Mouse (Mus musculus) v-Abl transformed pro-B cells (cell line): Measurements from ENCODE around the gene Tpgs1.
"Not testable (repeated sequence)": the region's sequence is repeated elsewhere in the genome, so short reads cannot be mapped to it uniquely, and the experiment has no call there.

Source experiments
- in situ Hi-C, 2 experiments: fragments of 400-800 bp; cut with MboI; formaldehyde crosslinking; loops; one replicate each; pipeline ENCODE4 v1.15.1; 2025; ENCODE audit not compliant: unreplicated experiment in 2 of 2

Gene Tpgs1

GRCm38 (mm10) chr10:79686219-79686618 is 17.1 kb downstream of the Tpgs1 start:
- in situ Hi-C loops = loop anchor here in 1 of 2 experiments (25.0 kb wide), 1 partner anchor 1674 kb away; the partner anchor contains the start of gene Pfkl

- in situ Hi-C loops = loop anchor here in 1 of 2 experiments (25.0 kb wide), 1 partner anchor 1674 kb away; the partner anchor contains the start of gene Pfkl
Measured at GRCm38 (mm10) chr10:79686691-79687090, 17.5 kb downstream of the Tpgs1 start.

GRCm38 (mm10) chr10:79687513-79687912 is 18.3 kb downstream of the Tpgs1 start:
- in situ Hi-C loops = loop anchor here in 1 of 2 experiments (25.0 kb wide), 1 partner anchor 1675 kb away; the partner anchor contains the start of gene Pfkl

- in situ Hi-C loops = loop anchor here in 1 of 2 experiments (25.0 kb wide), 1 partner anchor 1676 kb away; the partner anchor contains the start of gene Pfkl
Measured at GRCm38 (mm10) chr10:79688720-79689119, 19.6 kb downstream of the Tpgs1 start, which contains the start of gene Gzmm. Gzmm (plus strand) TSS chr10:79689020.

- in situ Hi-C loops = loop anchor here in 1 of 2 experiments (25.0 kb wide), 1 partner anchor 1677 kb away; the partner anchor contains the start of gene Pfkl
Measured at GRCm38 (mm10) chr10:79689178-79689577, 20.0 kb downstream of the Tpgs1 start.

- in situ Hi-C loops = loop anchor here (5.0 to 25.0 kb wide), 3 partner anchors 93 to 1680 kb away; partner anchors contain the start of gene Pfkl (in 1 of the 2)
Measured at GRCm38 (mm10) chr10:79691986-79692548, 22.9 kb downstream of the Tpgs1 start.

GRCm38 (mm10) chr10:79693580-79694378 is 24.6 kb downstream of the Tpgs1 start:
- in situ Hi-C loops = loop anchor here (5.0 to 25.0 kb wide), 3 partner anchors 91 to 1681 kb away; partner anchors contain the start of gene Pfkl (in 1 of the 2)

GRCm38 (mm10) chr10:79694379-79694655 is 25.1 kb downstream of the Tpgs1 start:
- in situ Hi-C loops = loop anchor here (5.0 to 25.0 kb wide), 3 partner anchors 90 to 1682 kb away; partner anchors contain the start of gene Pfkl (in 1 of the 2)

GRCm38 (mm10) chr10:79695231-79696128 is 26.3 kb downstream of the Tpgs1 start:
- in situ Hi-C loops = loop anchor here in 1 of 2 experiments (10.0 to 25.0 kb wide), 2 partner anchors 89 to 1683 kb away; partner anchors contain the start of gene Pfkl

- in situ Hi-C loops = loop anchor here in 1 of 2 experiments (10.0 to 25.0 kb wide), 2 partner anchors 89 to 1684 kb away; partner anchors contain the start of gene Pfkl
Measured at GRCm38 (mm10) chr10:79696129-79696651, 27.0 kb downstream of the Tpgs1 start.

GRCm38 (mm10) chr10:79697916-79698315 is 28.7 kb downstream of the Tpgs1 start:
- in situ Hi-C loops = loop anchor here in 1 of 2 experiments (10.0 to 25.0 kb wide), 2 partner anchors 87 to 1686 kb away; partner anchors contain the start of gene Pfkl

- in situ Hi-C loops = loop anchor here in 1 of 2 experiments (10.0 to 25.0 kb wide), 2 partner anchors 86 to 1686 kb away; partner anchors contain the start of gene Pfkl
Measured at GRCm38 (mm10) chr10:79698459-79698858, 29.3 kb downstream of the Tpgs1 start.

- in situ Hi-C loops = no loop called here
Measured at GRCm38 (mm10) chr10:79700676-79701075, 31.5 kb downstream of the Tpgs1 start.

GRCm38 (mm10) chr10:79701443-79702129 is 32.4 kb downstream of the Tpgs1 start:
- in situ Hi-C loops = no loop called here

GRCm38 (mm10) chr10:79702970-79703369 is 33.8 kb downstream of the Tpgs1 start:
- in situ Hi-C loops = not testable (repeated sequence)

GRCm38 (mm10) chr10:79703541-79703940 is 34.4 kb downstream of the Tpgs1 start:
- in situ Hi-C loops = no loop called here

GRCm38 (mm10) chr10:79704065-79704969 is 35.1 kb downstream of the Tpgs1 start, which contains the start of gene Bsg:
Bsg (plus strand) TSS chr10:79704491.
- in situ Hi-C loops = no loop called here

- in situ Hi-C loops = no loop called here
Measured at GRCm38 (mm10) chr10:79704970-79705360, 35.8 kb downstream of the Tpgs1 start.
